In the genomic region with DNA sequence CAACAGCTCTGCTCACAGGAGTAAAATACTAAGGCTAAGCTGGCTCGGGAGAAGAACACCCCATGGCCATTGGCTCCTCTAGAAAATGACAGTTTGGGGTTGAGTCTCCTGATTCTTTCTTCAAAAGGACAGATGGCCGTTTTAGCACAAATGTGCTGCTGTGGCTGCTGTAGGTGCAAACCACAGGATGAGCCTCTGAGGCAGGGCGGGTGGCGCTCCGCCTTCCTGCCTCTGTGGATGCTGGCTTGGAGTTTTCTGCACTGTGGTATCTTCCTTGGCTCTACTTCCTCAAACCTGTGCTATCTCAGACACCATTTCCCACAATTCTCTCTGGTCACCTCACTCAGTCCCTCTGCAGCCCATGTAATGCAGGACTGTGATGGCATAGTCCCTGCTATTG, we compare ENCODE assay signal across 13 mouse cellular contexts.
DNase-seq lines count a peak whose midpoint lies in the region; ATAC-seq lines count a peak whose summit lies in the region.
"Had no signal": no experiment of that assay in that cellular context is flagged by ENCODE, and none has a peak within 500 bp of the region (broad histone marks: within the 10 kb centered on the region; RNA-seq: fewer than 3 reads in every experiment).

No protein-coding gene starts in this region.

- peak; percentile 92 for ATAC-seq in common myeloid progenitor, adult 5-6 weeks (replicated peaks; ENCODE audit: low read depth, poor library complexity, severe bottlenecking)

- DNase-seq in frontal cortex, postnatal 36 days (ENCODE audit: low spot score in 2 of 2): peak; percentile 16 to 35
- no peak for DNase-seq in frontal cortex, postnatal 10 days (ENCODE audit: low spot score in 2 of 2)
- peak; percentile 44 for DNase-seq in CD4-positive helper T cell, adult 2 months (ENCODE audit: low read depth, low spot score)
- DNase-seq in natural killer cell, adult 2 months (ENCODE audit: low spot score in 2 of 2): peak; percentile 2 to 7
- DNase-seq in kidney, postnatal 25 days: no peak
- no peak for DNase-seq in lung, adult 18-20 months
- DNase-seq in layer of hippocampus, postnatal 36 days: no peak
- DNase-seq: cerebellum, postnatal 25 days; heart, postnatal 10 days; kidney, adult 9 months; liver; lung, postnatal 4 days had no signal

Comparison
In these comparisons a context has a peak if more than half of its experiments do, and no peak if none do; other contexts are left out.
1. DNase-seq: peak in frontal cortex, postnatal 36 days (2 of 2), CD4-positive helper T cell, adult 2 months (single experiment) and natural killer cell, adult 2 months (2 of 2); none in frontal cortex, postnatal 10 days (0 of 2), kidney, postnatal 25 days (0 of 2), lung, adult 18-20 months (0 of 2) and layer of hippocampus, postnatal 36 days (0 of 2).